In genomic region chr2:122949031-122949430, GRCm38 (mm10) we compare ENCODE assay signal across 23 mouse cellular contexts.
"Had no signal": no experiment of that assay in that cellular context is flagged by ENCODE, and none has a peak within 500 bp of the region (broad histone marks: within the 10 kb centered on the region; RNA-seq: fewer than 3 reads in every experiment).

No protein-coding gene starts in this region.

- DNase-seq: forebrain, postnatal 0 days; gastrocnemius, postnatal 14 days; gastrocnemius, postnatal 36 days; heart, adult 11 months; heart, adult 2 months; heart, postnatal 14 days; heart, postnatal 36 days; kidney, postnatal 25 days; layer of hippocampus, adult 9-11 months; layer of hippocampus, postnatal 36 days; left cerebral cortex, postnatal 4 days; lung, adult 18-20 months had no signal

- H3K4me3 ChIP-seq: heart, adult 2 months; heart, embryonic 13.5 days; heart, embryonic 15.5 days; hindbrain, embryonic 13.5 days; hindbrain, embryonic 15.5 days; limb, embryonic 13.5 days; limb, embryonic 15.5 days had no signal

- H3K9ac ChIP-seq: forebrain, postnatal 0 days; heart, embryonic 13.5 days; heart, embryonic 15.5 days; hindbrain, embryonic 13.5 days; hindbrain, embryonic 15.5 days; limb, embryonic 13.5 days; limb, embryonic 15.5 days; liver, embryonic 14.5 days had no signal

- H3K4me1 ChIP-seq: heart, embryonic 13.5 days; heart, embryonic 15.5 days; hindbrain, embryonic 13.5 days; hindbrain, embryonic 15.5 days; limb, embryonic 13.5 days; limb, embryonic 15.5 days had no signal

- H3K9me3 ChIP-seq: heart, embryonic 13.5 days; heart, embryonic 15.5 days; hindbrain, embryonic 13.5 days; hindbrain, embryonic 15.5 days; limb, embryonic 13.5 days; limb, embryonic 15.5 days had no signal

- H3K27me3 ChIP-seq: heart, embryonic 13.5 days; heart, embryonic 15.5 days; hindbrain, embryonic 13.5 days; hindbrain, embryonic 15.5 days; limb, embryonic 13.5 days; limb, embryonic 15.5 days had no signal

- H3K4me2 ChIP-seq: heart, embryonic 11.5 days; heart, embryonic 13.5 days; heart, embryonic 15.5 days; hindbrain, embryonic 13.5 days; hindbrain, embryonic 15.5 days; limb, embryonic 13.5 days; limb, embryonic 15.5 days; liver, embryonic 11.5 days had no signal

- H3K36me3 ChIP-seq: heart, embryonic 13.5 days; heart, embryonic 15.5 days; hindbrain, embryonic 13.5 days; hindbrain, embryonic 15.5 days; limb, embryonic 13.5 days; limb, embryonic 15.5 days had no signal

- ATAC-seq: forebrain, postnatal 0 days; hindbrain, postnatal 0 days; intestine, embryonic 16.5 days had no signal

- H3K27ac ChIP-seq: heart, adult 2 months; heart, embryonic 13.5 days; heart, embryonic 15.5 days; hindbrain, embryonic 13.5 days; hindbrain, embryonic 15.5 days; hindbrain, postnatal 0 days; limb, embryonic 13.5 days; limb, embryonic 15.5 days; liver, embryonic 14.5 days had no signal
